Mouse (Mus musculus) thymus, adult 2 months (tissue): ENCODE data around the gene Slc29a3. TPM values are rescaled to one million over a fixed set of nuclear protein-coding genes. Genes with fewer than 3 reads are reported as not detected.
"Not testable (repeated sequence)": the region's sequence is repeated elsewhere in the genome, so short reads cannot be mapped to it uniquely, and the experiment has no call there.

Experiments used
- DNase-seq: peaks from one replicate; pipeline ENCODE4 v3.0.0; 2021
- H3K27ac ChIP-seq: fragments of 200-500 bp; 2 replicates; pipeline ENCODE4 v1.5.1; 2012; ENCODE audit warnings: low read length, control low read depth; ENCODE audit not compliant: control insufficient read depth, insufficient read depth
- H3K27me3 ChIP-seq: fragments of 200-500 bp; 2 replicates; pipeline ENCODE4 v1.6.1; 2012; ENCODE audit warnings: mild to moderate bottlenecking, low read length, moderate library complexity, mixed read lengths; ENCODE audit not compliant: control insufficient read depth, insufficient read depth
- H3K36me3 ChIP-seq: fragments of 200-500 bp; 2 replicates; pipeline ENCODE4 v1.6.1; 2012; ENCODE audit warnings: mild to moderate bottlenecking, low read length, moderate library complexity; ENCODE audit not compliant: control insufficient read depth, insufficient read depth
- H3K4me1 ChIP-seq: fragments of 200-500 bp; replicated peaks from 2 replicates; pipeline ENCODE4 v1.6.1; 2012; ENCODE audit warnings: low read length; ENCODE audit not compliant: control insufficient read depth, insufficient read depth
- H3K4me3 ChIP-seq: fragments of 200-500 bp; 2 replicates; pipeline ENCODE4 v1.5.1; 2012; ENCODE audit warnings: mild to moderate bottlenecking, low read length, control low read depth, moderate library complexity; ENCODE audit not compliant: control insufficient read depth, insufficient read depth
- CTCF ChIP-seq: fragments of 200-500 bp; IDR thresholded peaks from 2 replicates; pipeline ENCODE4 v1.5.1; 2012; ENCODE audit warnings: mild to moderate bottlenecking, control low read depth, low read length, moderate library complexity, borderline replicate concordance; ENCODE audit not compliant: control insufficient read depth, poor library complexity, insufficient read depth; ENCODE audit errors: extremely low read depth
- POLR2A ChIP-seq: fragments of 200-500 bp; IDR thresholded peaks from 2 replicates; pipeline ENCODE4 v1.6.1; 2012; ENCODE audit warnings: mild to moderate bottlenecking, low read length, control low read depth, moderate library complexity; ENCODE audit not compliant: control insufficient read depth, poor library complexity, insufficient read depth; ENCODE audit errors: extremely low read depth
- WGBS: fragments of 180-500 bp; shearing (Covaris S2); methylation state at CpG from one replicate; pipeline ENCODE4 v1.1.7; 2018; 5-methylcytosine and 5-hydroxymethylcytosine counted together
- polyA plus RNA-seq: library from polyadenylated mRNA; depleted of rRNA; stranded (reverse); fragments of >200 nt; gene quantifications from 2 replicates; pipeline ENCODE4 v1.2.3, GENCODE M21; 2012

Gene Slc29a3
- polyA plus RNA-seq, 1 experiment = 33.9 TPM

GRCm38 (mm10) chr10:60720461-60720860 lies 32.1 kb downstream of the Slc29a3 start:
- Histone ChIP-seq H3K36me3 (peaks cover 11% of the 10 kb centered on the region), H3K27me3 (no peaks in the 10 kb centered on the region), H3K4me3 (no peak overlapping the region), H3K27ac (no peak overlapping the region), H3K4me1 (peaks cover 3% of the 10 kb centered on the region)
- no peak for TF ChIP-seq CTCF
- TF ChIP-seq POLR2A = no peak
- WGBS = 93% methylated on average over 5 of the region's 5 CpGs
- no peak for DNase-seq

- no peak for DNase-seq
- Histone ChIP-seq H3K4me1 (peaks cover 3% of the 10 kb centered on the region), H3K36me3 (peaks cover 11% of the 10 kb centered on the region), H3K27ac (no peak overlapping the region), H3K27me3 (no peaks in the 10 kb centered on the region), H3K4me3 (no peak overlapping the region)
- 93% methylated on average over 2 of the region's 2 CpGs for WGBS
- TF ChIP-seq POLR2A = no peak
- TF ChIP-seq CTCF = no peak
These were observed 34.1 kb downstream of the Slc29a3 start for GRCm38 (mm10) chr10:60718491-60718890.

GRCm38 (mm10) chr10:60716449-60716848 lies 36.1 kb downstream of the Slc29a3 start:
- H3K27me3 ChIP-seq = no peaks in the 10 kb centered on the region
- no peak for TF ChIP-seq CTCF
- TF ChIP-seq POLR2A = no peak
- H3K4me1 ChIP-seq = no peaks in the 10 kb centered on the region; the same call in 1 of the 2 replicates
- no peak overlapping the region for H3K27ac ChIP-seq
- DNase-seq = no peak
- peaks cover 11% of the 10 kb centered on the region for H3K36me3 ChIP-seq
- WGBS = 94% methylated on average over 3 of the region's 3 CpGs
- no peak overlapping the region for H3K4me3 ChIP-seq

- H3K27ac ChIP-seq = not testable (repeated sequence)
These were observed 40.3 kb downstream of the Slc29a3 start for GRCm38 (mm10) chr10:60712299-60712698.

GRCm38 (mm10) chr10:60708837-60709236 lies 43.8 kb downstream of the Slc29a3 start:
- Histone ChIP-seq H3K4me3 (no peak overlapping the region), H3K27me3 (no peaks in the 10 kb centered on the region), H3K36me3 (no peaks in the 10 kb centered on the region), H3K27ac (no peak overlapping the region), H3K4me1 (0 out of 2 replicates have a peak, but pooled peaks cover 2% of the 10 kb centered on the region)
- 96% methylated on average over 5 of the region's 5 CpGs for WGBS
- DNase-seq = no peak
- no peak for TF ChIP-seq CTCF
- no peak for TF ChIP-seq POLR2A

More at GRCm38 (mm10) chr10:60712299-60712698, 40.3 kb downstream of the Slc29a3 start:
- H3K4me1 ChIP-seq, H3K4me3 ChIP-seq, DNase-seq, H3K27me3 ChIP-seq: not testable (repeated sequence)
- H3K36me3 ChIP-seq = peaks cover 11% of the 10 kb centered on the region
- 84% methylated on average over 8 of the region's 8 CpGs for WGBS

- no peaks in the 10 kb centered on the region for H3K27me3 ChIP-seq
- H3K36me3 ChIP-seq = no peaks in the 10 kb centered on the region
- peak overlapping the region; percentile 33; the same call in 1 of the 2 replicates for H3K27ac ChIP-seq
- no peak overlapping the region for H3K4me3 ChIP-seq
- no peak for DNase-seq
- WGBS = 28% methylated on average over 4 of the region's 4 CpGs
- TF ChIP-seq CTCF (no peak), POLR2A (no peak)
- H3K4me1 ChIP-seq = 0 out of 2 replicates have a peak, but pooled peaks cover 2% of the 10 kb centered on the region
These were observed 46.3 kb downstream of the Slc29a3 start for GRCm38 (mm10) chr10:60706268-60706667.

GRCm38 (mm10) chr10:60705134-60705533 lies 47.5 kb downstream of the Slc29a3 start:
- no peak for DNase-seq
- H3K27ac ChIP-seq = no peak overlapping the region
- 35% methylated on average over 2 of the region's 2 CpGs for WGBS
- H3K27me3 ChIP-seq = no peaks in the 10 kb centered on the region
- TF ChIP-seq POLR2A (no peak), CTCF (no peak)
- H3K4me1 ChIP-seq = 0 out of 2 replicates have a peak, but pooled peaks cover 2% of the 10 kb centered on the region
- no peaks in the 10 kb centered on the region for H3K36me3 ChIP-seq
- H3K4me3 ChIP-seq = no peak overlapping the region
